Mouse (Mus musculus): ENCODE measurements around the gene Acpp.

Gene Acpp

GRCm38 (mm10) chr9:104304800-104305199 lies 32.7 kb downstream of the Acpp start:
- in situ Hi-C loops (cut with MboI, MseI): no loop called here

DNA sequence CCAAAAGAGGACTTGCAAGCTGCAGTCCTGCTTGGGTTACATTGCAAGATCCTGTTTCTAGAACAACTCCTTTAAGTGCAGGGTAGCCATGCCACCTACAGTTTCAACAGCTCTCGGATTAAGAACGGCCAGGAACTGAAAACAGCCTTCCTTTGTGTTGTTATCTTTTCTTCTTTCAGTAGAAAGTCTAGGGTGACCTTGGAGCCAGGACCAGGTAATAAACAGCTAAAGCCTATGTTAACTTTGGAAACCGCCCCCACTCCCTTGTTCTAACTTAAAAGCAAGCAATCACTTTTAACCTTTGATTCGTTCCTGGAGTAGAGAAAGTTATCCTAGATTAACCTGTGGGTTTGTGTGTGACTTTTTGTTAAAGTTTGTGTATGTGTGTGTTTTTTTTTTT lies 33.2 kb downstream of the Acpp start:
- in situ Hi-C loops (cut with MboI, MseI): no loop called here

DNA sequence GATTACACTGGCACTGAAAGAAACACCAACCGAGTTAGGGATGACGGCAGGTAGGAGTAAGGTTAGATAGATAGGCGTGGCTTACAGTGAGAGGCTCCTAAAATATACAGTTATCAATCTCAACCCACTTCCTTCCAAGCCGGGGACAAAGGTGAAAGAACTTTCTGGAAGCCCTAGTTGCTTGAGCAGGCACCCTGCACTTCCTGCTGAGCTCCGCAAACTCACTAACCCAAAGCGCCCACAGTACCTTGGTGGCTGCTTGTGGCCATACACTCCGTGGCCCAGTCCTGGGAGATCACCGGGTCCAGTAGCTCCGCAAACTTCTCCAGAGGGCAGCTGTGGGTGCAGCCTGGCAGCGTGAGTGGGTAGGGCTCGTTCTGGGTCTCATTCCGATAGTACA lies 37.0 kb downstream of the Acpp start:
- in situ Hi-C loops (cut with MboI, MseI): no loop called here

GRCm38 (mm10) chr9:104297041-104297440 lies 40.5 kb downstream of the Acpp start:
- in situ Hi-C loops (cut with MboI, MseI): no loop called here

GRCm38 (mm10) chr9:104284934-104285333 lies 52.6 kb downstream of the Acpp start:
- in situ Hi-C loops (cut with MboI, MseI): no loop called here

- in situ Hi-C loops (cut with MboI, MseI): no loop called here
Measured at GRCm38 (mm10) chr9:104282536-104282935, 55.0 kb downstream of the Acpp start.

GRCm38 (mm10) chr9:104281737-104282136 lies 55.8 kb downstream of the Acpp start:
- in situ Hi-C loops (cut with MboI, MseI): no loop called here

DNA sequence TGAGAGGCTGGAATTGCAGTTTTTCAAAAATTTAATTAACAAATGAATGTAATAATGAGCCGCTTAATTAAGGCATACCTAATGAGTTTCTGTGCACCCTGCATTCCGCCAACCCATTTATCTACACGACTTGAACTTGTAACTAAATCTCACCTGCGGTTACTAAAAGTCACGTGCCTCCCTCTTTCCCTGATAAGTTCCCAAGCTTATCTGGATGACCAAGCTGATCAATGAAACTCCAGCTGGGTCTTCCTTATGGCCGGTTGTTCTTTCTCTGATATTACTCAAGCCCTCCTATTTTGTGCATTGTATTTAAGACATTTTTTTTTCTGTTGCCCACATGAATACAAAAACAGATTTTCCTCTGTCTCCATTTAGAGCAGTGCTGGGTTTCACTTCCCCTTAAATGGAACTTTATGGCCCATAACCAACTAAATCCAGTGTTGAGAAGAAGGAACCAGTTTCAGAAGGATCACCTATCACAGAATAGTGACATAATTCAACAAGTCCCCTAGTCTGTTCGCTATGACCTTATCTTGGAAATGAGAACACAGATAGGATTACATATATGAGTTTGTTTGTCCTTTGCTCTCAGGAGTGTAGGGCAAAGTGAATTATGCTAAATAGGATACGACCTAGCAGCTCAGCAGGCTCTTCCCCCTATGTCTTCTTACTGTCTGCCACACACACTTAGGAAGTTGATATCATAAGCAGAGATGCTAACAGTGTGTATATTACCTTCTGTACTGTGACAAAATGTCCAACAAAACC lies 56.6 kb downstream of the Acpp start:
- in situ Hi-C loops (cut with MboI, MseI): no loop called here

DNA sequence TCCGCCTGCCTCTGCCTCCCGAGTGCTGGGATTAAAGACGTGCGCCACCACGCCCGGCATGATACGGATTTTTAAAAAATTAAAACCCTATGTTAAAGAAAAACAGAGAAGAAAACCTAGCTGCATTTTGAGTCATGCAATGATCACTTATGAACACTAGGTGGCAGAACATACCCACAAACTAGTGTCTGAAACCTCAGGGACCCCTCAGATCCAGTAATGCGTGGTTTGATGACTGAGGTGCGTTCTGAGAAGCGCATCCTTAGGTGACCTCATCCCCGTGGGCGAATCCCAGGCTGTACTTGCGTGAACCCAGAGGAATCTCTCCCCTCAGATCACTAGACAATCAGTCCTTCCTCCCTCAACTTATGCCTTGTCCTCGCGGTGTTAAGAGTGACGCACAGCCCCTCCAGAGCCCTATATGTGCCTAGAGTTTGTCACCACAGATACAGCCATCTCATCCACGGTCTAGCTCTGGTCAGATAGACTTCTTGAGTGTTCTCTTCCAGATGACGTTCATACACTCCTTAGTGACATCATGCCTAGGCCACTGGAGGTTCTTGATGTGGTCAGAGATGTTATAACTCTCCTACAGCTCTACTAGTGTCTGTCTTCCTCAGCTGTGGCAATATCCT lies 59.9 kb downstream of the Acpp start:
- in situ Hi-C loops (cut with MboI, MseI): no loop called here

- in situ Hi-C loops (cut with MboI, MseI): no loop called here
Measured at GRCm38 (mm10) chr9:104275084-104275785, 62.3 kb downstream of the Acpp start.

GRCm38 (mm10) chr9:104272057-104272456 lies 65.5 kb downstream of the Acpp start:
- in situ Hi-C loops (cut with MboI, MseI): loop anchor here (25.0 kb wide), 2 partner anchors 1115 to 1215 kb away; partner anchors contain the start of genes Aste1 and Nek11

- in situ Hi-C loops (cut with MboI, MseI): loop anchor here (25.0 kb wide), 2 partner anchors 1116 to 1216 kb away; partner anchors contain the start of genes Aste1 and Nek11
Measured at GRCm38 (mm10) chr9:104271642-104272041, 65.9 kb downstream of the Acpp start.

GRCm38 (mm10) chr9:104269944-104270343 lies 67.6 kb downstream of the Acpp start:
- in situ Hi-C loops (cut with MboI, MseI): loop anchor here (25.0 kb wide), 2 partner anchors 1117 to 1217 kb away; partner anchors contain the start of genes Aste1 and Nek11

DNA sequence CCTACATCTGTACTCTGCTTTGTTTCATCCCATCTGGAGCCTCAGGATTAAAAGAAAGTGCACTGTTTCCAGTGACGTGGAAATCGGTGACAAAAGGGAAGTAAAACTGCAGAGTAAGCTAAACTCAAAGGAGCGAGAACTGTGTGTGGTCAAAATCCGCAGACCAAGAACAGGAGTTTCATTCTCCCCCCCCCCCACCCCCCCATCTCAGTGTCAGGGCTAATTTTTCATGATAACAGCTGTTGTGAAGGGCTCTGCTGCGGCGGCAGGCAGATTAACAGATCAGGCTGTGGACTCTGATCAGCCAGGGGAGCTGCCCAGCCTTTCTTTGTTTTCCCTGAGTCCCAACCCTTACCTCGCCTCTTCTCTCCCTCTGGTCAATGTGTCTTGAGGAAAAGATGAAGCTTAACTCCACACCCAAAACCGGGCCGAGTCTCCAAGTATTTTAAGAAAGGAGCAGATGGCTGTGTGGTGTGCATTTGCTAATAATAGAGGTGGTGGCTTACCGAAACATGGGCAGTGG lies 68.1 kb downstream of the Acpp start:
- in situ Hi-C loops (cut with MboI, MseI): loop anchor here (25.0 kb wide), 2 partner anchors 1118 to 1218 kb away; partner anchors contain the start of genes Aste1 and Nek11

DNA sequence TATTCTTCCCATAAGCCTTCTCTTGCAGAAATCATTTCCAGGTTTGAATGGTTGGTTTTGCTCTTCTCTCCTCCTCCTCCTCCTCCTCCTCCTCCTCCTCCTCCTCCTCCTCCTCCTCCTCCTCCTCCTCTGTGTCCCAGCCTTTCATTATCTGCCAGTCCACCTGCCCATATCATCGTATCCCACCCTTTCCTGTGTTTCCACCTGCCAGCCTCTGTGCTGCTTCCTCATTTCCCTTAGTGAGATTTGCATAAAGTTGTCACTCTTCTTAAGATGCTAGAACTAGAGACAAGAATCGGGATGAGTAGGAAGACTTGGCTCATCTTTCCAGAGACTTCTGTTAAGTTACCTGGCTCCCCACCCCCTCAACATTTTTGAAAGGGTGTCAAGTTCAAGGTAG lies 73.0 kb downstream of the Acpp start:
- in situ Hi-C loops (cut with MboI, MseI): loop anchor here (25.0 kb wide), 2 partner anchors 1123 to 1223 kb away; partner anchors contain the start of genes Aste1 and Nek11

DNA sequence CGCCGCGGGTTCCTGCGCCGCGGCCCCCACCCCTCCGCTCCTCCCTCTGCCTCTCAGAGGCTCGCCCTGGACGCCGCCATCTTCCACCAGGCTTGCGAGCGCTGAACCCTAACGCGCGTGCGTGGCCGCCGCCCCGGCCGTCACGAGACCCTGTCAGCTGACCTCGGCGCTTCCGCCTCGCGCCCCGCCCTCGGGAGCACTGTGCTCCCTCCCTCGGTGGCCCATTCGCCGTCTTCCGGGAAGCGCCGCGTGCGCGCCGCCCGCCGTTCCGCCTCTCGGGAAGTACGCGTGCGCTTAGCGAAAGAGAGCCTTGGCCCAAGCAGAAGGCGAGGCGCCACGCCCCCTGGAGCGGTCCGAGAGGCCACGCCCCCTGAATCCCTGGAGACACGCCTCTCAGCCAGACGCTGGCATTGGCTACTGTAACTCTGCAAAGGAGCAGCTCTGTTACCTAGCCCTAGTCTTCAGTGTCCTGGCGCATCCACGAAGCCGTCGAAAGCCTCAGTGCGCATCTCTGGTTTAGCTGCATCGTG lies 74.7 kb downstream of the Acpp start, which contains the start of gene Dnajc13:
TSS of gene Dnajc13 (minus strand) at position 108 of the 530 bp plus-strand sequence.
- in situ Hi-C loops (cut with MboI, MseI): loop anchor here (25.0 kb wide), 2 partner anchors 1124 to 1224 kb away; partner anchors contain the start of genes Aste1 and Nek11

DNA sequence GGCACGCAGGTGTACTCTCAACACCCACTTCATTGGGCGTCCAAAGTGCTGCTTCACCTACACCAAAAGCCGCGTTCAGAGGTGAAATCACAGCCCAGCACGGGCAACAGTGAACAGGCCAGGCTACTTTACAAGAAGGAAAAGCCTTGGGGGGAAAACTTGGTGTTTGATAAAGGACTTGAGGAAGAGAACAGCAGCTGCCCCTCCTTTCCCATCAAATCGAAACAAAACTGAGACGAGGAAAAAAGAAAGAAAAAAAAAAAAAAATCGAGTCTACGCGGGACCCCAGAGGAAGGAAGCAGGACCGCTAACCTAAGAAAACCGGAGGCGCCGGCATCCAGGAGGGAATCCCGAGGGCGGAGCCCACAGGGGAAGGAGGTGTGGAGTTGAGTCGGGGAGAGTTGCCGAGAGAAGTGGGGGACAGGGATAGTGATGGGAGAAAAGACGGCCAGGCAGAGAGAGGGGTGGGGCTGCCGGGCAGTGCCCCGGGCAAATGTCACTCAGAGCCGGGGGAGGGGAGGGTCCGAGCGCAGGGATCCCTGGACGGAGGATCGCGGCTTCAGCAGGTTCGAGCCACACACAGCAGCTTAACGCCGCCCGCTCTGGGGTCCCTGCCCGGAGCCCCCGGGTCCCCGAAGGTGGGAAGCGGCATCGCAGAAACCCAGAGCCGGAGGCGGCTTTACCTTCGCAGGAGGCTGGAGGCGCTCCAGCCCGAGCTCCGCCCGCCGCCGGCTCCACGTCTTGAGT lies 75.4 kb downstream of the Acpp start:
- in situ Hi-C loops (cut with MboI, MseI): loop anchor here (25.0 kb wide), 2 partner anchors 1125 to 1225 kb away; partner anchors contain the start of genes Aste1 and Nek11

DNA sequence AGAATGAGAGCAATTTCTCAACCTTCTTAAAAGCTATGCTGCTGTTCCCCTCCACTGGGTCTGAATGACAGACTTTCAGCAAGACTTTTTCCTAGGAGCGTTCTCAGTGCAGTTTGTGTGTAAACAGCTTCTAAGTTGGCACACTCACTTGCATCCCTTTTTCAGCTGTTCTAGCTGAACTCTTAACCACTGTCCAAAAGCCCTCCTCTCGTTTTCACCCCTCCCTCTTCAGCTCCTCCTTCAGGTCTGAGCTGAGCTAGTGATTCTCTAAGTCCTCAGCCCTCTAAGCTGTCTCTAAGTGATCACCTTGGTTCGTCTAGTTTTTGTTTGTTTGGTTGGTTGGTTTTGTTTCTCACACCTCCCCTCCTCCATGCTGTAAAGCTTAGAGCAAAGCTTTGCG lies 77.2 kb downstream of the Acpp start:
- in situ Hi-C loops (cut with MboI, MseI): loop anchor here (25.0 kb wide), 2 partner anchors 1127 to 1227 kb away; partner anchors contain the start of genes Aste1 and Nek11

- in situ Hi-C loops (cut with MboI, MseI): loop anchor here (25.0 kb wide), 2 partner anchors 1131 to 1231 kb away; partner anchors contain the start of genes Aste1 and Nek11
Measured at GRCm38 (mm10) chr9:104256085-104256484, 81.5 kb downstream of the Acpp start.
